Mouse (Mus musculus): ENCODE data around the gene Mertk. TPM values are rescaled to one million over a fixed set of nuclear protein-coding genes. Genes with fewer than 3 reads are reported as not detected.

Mertk gene
- total and polyA plus RNA-seq, 2 experiments from 2014 or later: 3.0 to 6.3 TPM

DNA sequence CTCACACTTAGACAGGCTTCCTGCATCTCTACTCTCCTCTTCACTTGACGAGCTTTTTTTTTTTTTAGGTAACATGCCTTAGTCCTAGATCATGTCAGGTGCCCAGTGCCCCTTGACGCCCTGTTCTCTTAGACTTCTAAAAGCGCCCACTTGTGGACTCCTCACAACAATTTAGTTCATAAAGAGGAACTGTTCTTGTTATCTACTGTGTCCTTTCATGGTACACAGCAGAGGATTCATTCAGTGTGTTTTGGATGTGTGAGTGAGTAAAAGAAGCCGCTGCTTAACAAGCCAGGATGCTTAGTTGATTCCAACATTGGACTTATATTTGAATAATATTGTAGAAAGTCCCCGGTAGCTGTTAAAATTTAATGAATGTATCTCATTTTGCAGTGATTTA, 125.1 kb downstream of the Mertk start:
- Histone ChIP-seq H3K36me3 (ENCODE audit: insufficient read depth, low read length) (peaks cover 7% of the 10 kb centered on the region; the same call in 1 of the 2 replicates), H3K27me3 (ENCODE audit: insufficient read depth, low read length) (no peaks in the 10 kb centered on the region), H3K4me1 (ENCODE audit: insufficient read depth, low read length) (peaks cover 9% of the 10 kb centered on the region), H3K4me2 (ENCODE audit: low read depth, low read length) (no peak overlapping the region), H3K9me3 (ENCODE audit: low read length) (no peaks in the 10 kb centered on the region), H3K9ac (replicated peaks; ENCODE audit: low read length) (no peak overlapping the region), H3K4me3 (ENCODE audit: low read length) (no peak overlapping the region), H3K27ac (no peak overlapping the region)
- ATAC-seq: no peak
- 89% methylated on average over 5 of the region's 5 CpGs for WGBS
- no peak for DNase-seq (ENCODE audit: low spot score)
- no peak for TF ChIP-seq CTCF (IDR thresholded peaks at IDR 0.05; ENCODE audit: low read depth)

DNA sequence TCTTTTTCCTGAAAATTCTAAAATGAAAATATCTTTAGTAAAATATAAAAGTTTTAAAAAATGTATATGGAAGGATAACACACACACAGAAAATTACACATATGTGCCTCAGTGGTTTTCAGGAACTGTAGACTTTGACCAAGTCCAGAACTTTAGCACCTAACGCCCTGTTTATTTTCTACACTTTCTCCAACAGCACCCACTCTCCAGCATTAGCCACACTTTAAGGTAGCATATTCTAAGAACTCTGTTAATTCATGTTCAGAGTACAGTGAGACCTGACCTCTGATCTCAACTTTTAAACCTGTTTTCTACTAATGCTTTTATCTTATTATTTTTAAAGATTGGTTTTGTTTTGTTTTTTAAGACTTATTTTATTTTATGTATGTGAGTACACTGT, 129.0 kb downstream of the Mertk start:
- no peaks in the 10 kb centered on the region for H3K4me1 ChIP-seq (ENCODE audit: insufficient read depth, low read length)
- H3K27me3 ChIP-seq (ENCODE audit: insufficient read depth, low read length): no peaks in the 10 kb centered on the region
- H3K9ac ChIP-seq (replicated peaks; ENCODE audit: low read length): no peak overlapping the region
- H3K9me3 ChIP-seq (ENCODE audit: low read length): no peaks in the 10 kb centered on the region
- no peak overlapping the region for H3K4me2 ChIP-seq (ENCODE audit: low read depth, low read length)
- DNase-seq (ENCODE audit: low spot score) (no peak), ATAC-seq (no peak)
- WGBS: 97% methylated on average over 1 of the region's 1 CpGs
- peaks cover 33% of the 10 kb centered on the region for H3K36me3 ChIP-seq (ENCODE audit: insufficient read depth, low read length)
- TF ChIP-seq CTCF (IDR thresholded peaks at IDR 0.05; ENCODE audit: low read depth): no peak
- H3K27ac ChIP-seq: no peak overlapping the region
- no peak overlapping the region for H3K4me3 ChIP-seq (ENCODE audit: low read length)

DNA sequence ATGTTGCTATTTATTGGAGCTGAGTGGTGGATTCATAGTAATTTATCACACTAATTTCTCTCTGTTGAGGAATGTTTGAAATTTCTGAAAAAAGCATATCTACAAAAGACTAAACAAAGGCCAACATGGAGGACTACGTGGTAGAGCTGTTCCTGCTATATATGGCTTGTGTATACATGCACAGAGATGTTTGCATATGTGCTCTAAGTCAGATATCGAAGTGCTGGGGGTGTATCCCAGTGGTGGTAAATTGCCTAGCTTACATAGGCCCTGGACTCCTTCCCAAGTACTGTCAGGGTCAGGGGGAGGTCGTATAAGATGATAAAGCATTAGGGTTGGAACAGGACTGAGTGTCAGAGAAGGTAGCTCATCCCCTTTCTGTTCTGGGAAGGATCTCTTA, 133.9 kb downstream of the Mertk start:
- no peak overlapping the region for H3K9ac ChIP-seq (replicated peaks; ENCODE audit: low read length)
- peaks cover 47% of the 10 kb centered on the region for H3K36me3 ChIP-seq (ENCODE audit: insufficient read depth, low read length)
- H3K4me1 ChIP-seq (ENCODE audit: insufficient read depth, low read length): no peaks in the 10 kb centered on the region
- no peaks in the 10 kb centered on the region for H3K9me3 ChIP-seq (ENCODE audit: low read length)
- no peak overlapping the region for H3K4me3 ChIP-seq (ENCODE audit: low read length)
- no peak for DNase-seq (ENCODE audit: low spot score)
- WGBS: 91% methylated on average over 3 of the region's 3 CpGs
- H3K4me2 ChIP-seq (ENCODE audit: low read depth, low read length): no peak overlapping the region
- TF ChIP-seq CTCF (IDR thresholded peaks at IDR 0.05; ENCODE audit: low read depth): no peak
- H3K27ac ChIP-seq: no peak overlapping the region
- ATAC-seq: no peak
- no peaks in the 10 kb centered on the region for H3K27me3 ChIP-seq (ENCODE audit: insufficient read depth, low read length)

DNA sequence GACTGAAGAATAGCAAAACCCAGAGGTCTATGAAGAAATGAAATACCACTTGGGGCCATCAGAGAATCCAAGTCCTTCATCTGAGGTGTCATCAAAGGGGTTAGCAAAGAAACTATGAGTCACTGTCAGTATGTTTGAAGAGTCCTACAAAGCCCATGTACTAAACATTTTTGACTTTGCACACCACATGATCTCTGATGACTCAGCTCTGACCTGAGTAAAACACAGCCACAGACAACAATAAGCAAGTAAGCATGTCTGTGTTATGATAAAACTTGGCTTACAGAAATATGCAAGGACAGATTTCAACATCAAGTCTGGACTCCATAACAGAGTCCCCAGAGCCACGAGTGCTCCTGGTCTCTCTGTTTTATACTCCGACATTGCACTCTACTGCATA, 134.3 kb downstream of the Mertk start:
- Histone ChIP-seq H3K9ac (replicated peaks; ENCODE audit: low read length) (no peak overlapping the region), H3K4me2 (ENCODE audit: low read depth, low read length) (no peak overlapping the region), H3K4me1 (ENCODE audit: insufficient read depth, low read length) (no peaks in the 10 kb centered on the region), H3K9me3 (ENCODE audit: low read length) (no peaks in the 10 kb centered on the region), H3K27me3 (ENCODE audit: insufficient read depth, low read length) (no peaks in the 10 kb centered on the region), H3K36me3 (ENCODE audit: insufficient read depth, low read length) (peaks cover 51% of the 10 kb centered on the region), H3K4me3 (ENCODE audit: low read length) (no peak overlapping the region), H3K27ac (no peak overlapping the region)
- no peak for DNase-seq (ENCODE audit: low spot score)
- no peak for TF ChIP-seq CTCF (IDR thresholded peaks at IDR 0.05; ENCODE audit: low read depth)
- 96% methylated on average over 2 of the region's 2 CpGs for WGBS
- ATAC-seq: no peak

DNA sequence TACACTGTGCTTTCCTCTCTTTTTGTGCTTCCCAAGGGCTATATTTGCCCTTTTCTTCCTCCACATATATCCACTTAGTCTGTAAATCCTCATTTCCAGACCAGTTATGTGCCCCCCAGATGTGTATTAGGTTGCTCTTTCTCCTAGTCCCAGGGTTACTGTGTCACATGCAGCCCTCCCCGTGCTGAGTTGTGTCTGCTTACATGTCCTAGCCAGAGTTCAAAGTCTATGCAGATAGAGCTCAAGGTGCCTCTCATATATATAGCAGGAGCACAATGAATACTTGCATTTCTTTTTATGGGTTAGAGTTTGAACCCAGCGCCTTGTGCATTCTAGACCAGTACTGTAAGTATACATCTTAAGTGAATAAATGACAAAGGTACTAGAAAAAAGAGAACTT, 134.7 kb downstream of the Mertk start:
- ATAC-seq (no peak), DNase-seq (ENCODE audit: low spot score) (no peak)
- Histone ChIP-seq H3K9ac (replicated peaks; ENCODE audit: low read length) (no peak overlapping the region), H3K9me3 (ENCODE audit: low read length) (no peaks in the 10 kb centered on the region), H3K27me3 (ENCODE audit: insufficient read depth, low read length) (no peaks in the 10 kb centered on the region), H3K27ac (no peak overlapping the region), H3K4me1 (ENCODE audit: insufficient read depth, low read length) (no peaks in the 10 kb centered on the region), H3K4me2 (ENCODE audit: low read depth, low read length) (no peak overlapping the region), H3K36me3 (ENCODE audit: insufficient read depth, low read length) (peaks cover 51% of the 10 kb centered on the region), H3K4me3 (ENCODE audit: low read length) (no peak overlapping the region)
- WGBS: 96% methylated on average over 2 of the region's 2 CpGs
- TF ChIP-seq CTCF (IDR thresholded peaks at IDR 0.05; ENCODE audit: low read depth): no peak

DNA sequence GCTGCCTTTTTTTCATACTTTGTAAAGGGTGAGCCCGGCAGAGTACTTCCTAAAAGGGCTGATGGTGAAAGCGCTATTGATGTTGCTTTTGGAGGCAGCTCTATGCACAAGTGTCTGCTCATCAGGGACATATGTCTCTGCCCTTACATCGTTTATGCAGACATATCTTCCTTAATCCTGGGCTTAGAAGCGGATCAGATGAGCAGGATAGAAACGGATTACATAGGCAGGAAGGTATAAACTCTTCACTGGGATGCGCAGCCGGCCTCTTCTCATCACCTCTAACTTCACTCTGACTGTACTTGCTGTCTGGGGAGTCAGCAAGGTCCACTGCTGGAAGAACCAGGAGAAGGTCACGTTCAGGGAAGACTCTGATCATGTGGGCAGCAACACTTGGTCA, 138.8 kb downstream of the Mertk start:
- DNase-seq (ENCODE audit: low spot score) (no peak), ATAC-seq (no peak)
- Histone ChIP-seq H3K36me3 (ENCODE audit: insufficient read depth, low read length) (peaks cover 32% of the 10 kb centered on the region), H3K4me1 (ENCODE audit: insufficient read depth, low read length) (no peaks in the 10 kb centered on the region), H3K9me3 (ENCODE audit: low read length) (no peaks in the 10 kb centered on the region), H3K27me3 (ENCODE audit: insufficient read depth, low read length) (no peaks in the 10 kb centered on the region), H3K4me3 (ENCODE audit: low read length) (no peak overlapping the region), H3K9ac (replicated peaks; ENCODE audit: low read length) (no peak overlapping the region), H3K4me2 (ENCODE audit: low read depth, low read length) (no peak overlapping the region), H3K27ac (no peak overlapping the region)
- no peak for TF ChIP-seq CTCF (IDR thresholded peaks at IDR 0.05; ENCODE audit: low read depth)
- 94% methylated on average over 8 of the region's 8 CpGs for WGBS

DNA sequence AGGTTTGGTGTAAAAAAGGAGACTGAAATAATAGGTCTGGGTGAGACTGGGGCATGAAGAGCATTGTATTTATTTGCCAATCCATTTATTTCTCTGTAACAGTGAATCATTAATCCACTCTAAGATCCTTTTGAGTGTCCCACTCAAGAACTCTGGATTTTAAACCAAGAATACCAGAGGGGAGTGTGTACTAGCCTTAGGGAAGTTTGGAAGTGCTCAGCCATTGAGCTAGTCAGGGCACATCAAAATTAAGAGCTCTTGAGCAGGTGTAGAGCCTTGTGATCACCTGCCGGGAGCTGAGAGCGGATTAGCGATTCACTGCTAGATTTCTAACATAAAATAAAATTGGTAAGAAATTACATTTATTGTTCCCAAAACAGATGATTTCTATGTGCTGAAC, 139.9 kb downstream of the Mertk start:
- Histone ChIP-seq H3K27ac (no peak overlapping the region), H3K27me3 (ENCODE audit: insufficient read depth, low read length) (no peaks in the 10 kb centered on the region), H3K9ac (replicated peaks; ENCODE audit: low read length) (no peak overlapping the region), H3K4me1 (ENCODE audit: insufficient read depth, low read length) (no peaks in the 10 kb centered on the region), H3K4me2 (ENCODE audit: low read depth, low read length) (no peak overlapping the region), H3K36me3 (ENCODE audit: insufficient read depth, low read length) (peaks cover 32% of the 10 kb centered on the region), H3K9me3 (ENCODE audit: low read length) (no peaks in the 10 kb centered on the region), H3K4me3 (ENCODE audit: low read length) (no peak overlapping the region)
- DNase-seq (ENCODE audit: low spot score): no peak
- TF ChIP-seq CTCF (IDR thresholded peaks at IDR 0.05; ENCODE audit: low read depth): no peak
- ATAC-seq: no peak
- 92% methylated on average over 3 of the region's 3 CpGs for WGBS
